Mouse (Mus musculus) right cerebral cortex, postnatal 25 days (tissue): ENCODE measurements around the gene Xntrpc.
A peak's percentile ranks its signal among the peaks of the same experiment; 100 is the strongest.

ENCODE experiments used
- DNase-seq: peaks from one replicate; pipeline ENCODE4 v3.0.0; 2022

Gene Xntrpc

DNA sequence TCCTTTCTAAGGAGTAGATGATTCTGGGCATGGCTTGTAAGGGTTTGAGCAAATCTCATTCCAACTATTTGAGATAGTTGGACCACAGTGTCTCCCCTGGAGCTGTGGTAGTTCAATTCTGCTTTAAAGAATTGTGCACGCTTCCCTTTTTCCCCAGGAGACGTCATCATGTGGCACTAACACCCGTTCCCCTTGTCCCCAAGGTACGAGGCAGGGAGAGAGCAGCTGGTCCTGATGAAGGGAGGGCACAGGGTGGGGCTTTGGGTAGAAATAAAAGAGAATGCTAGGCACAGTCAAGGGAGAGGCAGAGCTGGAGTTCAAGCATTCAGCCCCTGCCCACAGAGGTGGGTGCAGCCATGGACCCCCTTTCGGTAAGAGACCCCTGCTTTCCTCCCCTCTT, 17.3 kb downstream of the Xntrpc start, which contains the start of gene Trpc2:
Gene Trpc2, plus strand, starts transcription at position 301 of the 400 bp plus-strand sequence.
- no peak for DNase-seq

DNA sequence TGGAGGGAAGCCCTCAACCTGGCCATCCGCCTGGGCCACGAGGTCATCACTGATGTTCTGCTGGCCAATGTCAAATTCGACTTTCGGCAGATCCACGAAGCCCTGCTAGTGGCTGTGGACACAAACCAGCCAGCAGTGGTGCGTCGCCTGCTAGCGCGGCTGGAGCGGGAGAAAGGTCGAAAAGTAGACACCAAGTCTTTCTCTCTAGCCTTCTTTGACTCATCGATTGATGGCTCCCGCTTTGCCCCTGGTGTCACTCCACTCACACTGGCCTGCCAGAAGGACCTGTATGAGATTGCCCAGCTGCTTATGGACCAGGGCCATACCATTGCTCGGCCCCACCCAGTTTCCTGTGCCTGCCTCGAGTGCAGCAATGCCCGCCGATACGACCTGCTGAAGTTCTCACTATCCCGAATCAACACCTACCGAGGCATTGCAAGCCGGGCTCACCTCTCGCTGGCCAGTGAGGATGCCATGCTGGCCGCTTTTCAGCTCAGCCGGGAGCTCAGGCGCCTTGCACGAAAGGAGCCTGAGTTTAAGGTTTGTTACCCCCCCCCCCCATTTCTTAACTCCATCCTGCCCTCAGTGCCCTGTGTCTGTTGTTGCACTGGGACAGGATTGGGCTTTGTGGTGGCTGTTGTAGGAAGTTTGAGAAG, 18.7 kb downstream of the Xntrpc start:
- DNase-seq = no peak

DNA sequence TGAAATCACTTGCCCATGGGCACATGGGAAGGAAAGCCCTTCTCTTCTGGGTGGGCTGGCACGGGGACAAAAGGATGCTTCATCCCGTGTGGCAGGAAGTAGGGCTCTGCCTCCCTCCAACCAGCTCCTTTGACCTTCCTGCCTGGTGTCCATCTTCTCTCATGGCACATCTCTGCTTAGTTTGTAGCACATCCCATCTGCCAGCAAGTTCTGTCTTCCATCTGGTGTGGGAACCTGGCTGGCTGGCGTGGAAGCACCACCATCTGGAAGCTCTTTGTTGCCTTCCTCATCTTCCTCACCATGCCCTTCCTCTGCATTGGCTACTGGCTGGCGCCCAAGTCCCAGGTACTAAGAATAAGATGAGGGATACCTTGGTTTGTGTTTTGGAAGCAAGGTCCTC, 21.8 kb downstream of the Xntrpc start:
- peak; percentile 25 for DNase-seq

DNA sequence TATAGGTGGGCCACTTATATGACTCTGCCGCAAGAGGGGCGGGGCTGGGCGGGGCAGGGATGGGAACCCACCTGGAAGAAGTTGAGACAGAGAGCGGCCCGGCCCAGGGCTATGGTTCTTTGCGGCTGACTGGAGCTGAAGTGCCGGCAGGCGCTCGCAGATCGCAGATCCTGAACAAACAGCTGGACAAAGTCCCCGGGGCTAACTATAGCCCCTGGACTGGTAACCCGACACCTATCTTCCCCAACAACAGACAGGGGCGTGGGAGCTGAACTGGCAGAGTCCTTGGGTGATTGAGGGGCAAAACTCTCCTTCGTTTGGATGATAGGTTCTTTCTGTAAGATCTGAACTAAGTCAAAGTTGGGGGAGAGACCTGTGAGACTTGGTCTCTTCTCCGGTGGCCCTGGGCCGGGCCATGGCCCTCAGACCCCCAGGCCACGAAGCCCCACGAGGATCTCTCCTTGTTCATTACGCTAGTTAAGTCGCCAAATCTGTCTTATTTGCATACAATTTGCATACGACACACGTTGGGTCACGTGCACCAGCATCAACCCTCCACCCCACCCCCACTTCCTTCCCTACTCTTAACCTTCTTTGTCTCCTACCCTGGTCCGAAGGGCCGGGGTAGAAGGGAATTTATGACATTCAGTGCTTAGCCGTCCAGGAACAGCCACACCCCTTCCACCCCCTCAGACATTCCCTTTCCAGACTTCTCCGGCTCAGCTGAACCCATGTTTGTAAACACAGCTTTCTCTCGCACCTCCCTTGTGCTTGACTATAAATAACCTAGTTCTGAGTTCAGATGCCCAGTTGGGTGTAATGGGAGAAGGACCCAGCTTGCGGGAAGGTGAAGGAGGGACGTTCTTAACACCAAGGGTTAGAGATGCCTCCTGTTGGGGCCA, 34.5 kb downstream of the Xntrpc start:
- DNase-seq = no peak

DNA sequence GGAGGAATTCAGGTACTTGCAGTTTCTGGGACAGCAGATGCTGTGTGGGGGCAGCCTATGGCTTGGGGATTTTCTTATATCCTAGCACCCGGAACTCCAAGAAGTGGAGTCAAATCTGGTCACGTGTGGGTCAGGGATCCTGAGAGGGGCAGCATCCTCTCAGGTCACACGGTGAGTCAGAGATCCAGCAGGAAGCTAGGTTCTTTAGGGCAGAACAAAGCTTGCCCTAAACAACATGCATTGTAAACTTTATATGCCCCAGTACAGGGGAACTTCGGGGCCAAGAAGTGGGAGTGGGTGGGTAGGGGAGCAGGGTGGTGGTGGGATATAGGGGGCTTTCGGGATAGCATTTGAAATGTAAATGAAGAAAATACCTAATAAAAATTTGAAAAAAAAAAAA, 35.4 kb downstream of the Xntrpc start:
- DNase-seq = no peak

DNA sequence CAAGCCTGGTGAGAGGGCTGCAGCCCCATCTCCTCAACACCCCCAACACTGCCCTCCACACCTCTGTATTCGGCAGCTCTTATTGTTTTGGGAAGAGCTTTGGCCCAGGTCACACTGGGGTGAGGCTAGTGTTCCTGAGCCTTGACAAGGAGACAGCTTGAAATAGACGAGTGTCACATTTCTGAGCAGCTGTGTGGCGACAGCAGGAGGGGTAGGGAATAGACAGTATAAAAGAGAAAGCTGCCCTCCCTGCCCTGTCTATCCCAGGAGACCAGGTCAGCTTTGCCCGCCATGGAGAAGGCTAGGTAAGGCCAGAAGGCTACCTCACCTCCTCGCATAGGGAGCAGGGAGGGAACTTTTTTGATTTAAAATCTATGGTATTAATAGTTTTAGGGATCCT, 36.0 kb downstream of the Xntrpc start, which contains the start of gene Art1:
Gene Art1, plus strand, starts transcription at position 257 of the 400 bp plus-strand sequence.
- no peak for DNase-seq

DNA sequence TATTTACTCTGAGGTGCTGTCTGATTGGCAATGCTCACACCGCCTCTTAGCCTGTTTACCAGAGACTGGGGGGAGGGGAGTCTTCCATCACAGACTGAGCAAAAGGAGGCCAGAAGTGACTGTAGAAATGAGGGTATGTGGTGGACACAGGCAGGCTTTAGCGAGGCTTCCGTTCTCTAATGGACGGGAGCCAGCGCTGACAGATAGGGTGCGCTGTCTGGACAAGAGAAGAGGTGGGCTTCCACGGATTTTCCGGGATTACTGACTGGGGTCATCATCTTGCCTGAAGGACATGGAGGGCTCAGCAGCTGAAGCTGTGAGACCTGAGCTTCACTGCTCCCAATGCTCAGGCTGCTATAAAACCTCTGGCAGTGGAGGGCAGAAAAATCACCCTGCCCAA, 36.7 kb downstream of the Xntrpc start:
- no peak for DNase-seq

DNA sequence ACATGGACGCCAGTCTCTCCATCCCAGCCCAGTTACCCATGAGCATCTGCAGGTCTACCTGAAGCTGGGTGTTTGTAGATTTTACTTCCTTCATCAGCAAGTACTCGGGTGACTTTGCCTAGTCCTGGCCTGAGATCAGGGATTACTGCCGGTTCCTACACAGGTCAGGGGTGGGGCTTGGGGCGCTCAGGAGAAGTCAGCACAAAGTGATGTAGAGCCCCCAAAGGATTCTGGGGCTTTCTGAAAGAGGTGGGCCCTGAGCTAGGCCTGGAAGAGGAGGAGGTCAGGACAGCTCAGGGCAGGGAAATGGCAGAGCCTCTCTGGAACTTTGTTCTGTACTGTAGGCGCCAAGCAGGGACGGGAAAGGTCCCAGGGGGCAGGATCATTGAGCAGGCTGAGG, 37.2 kb downstream of the Xntrpc start:
- DNase-seq = no peak

DNA sequence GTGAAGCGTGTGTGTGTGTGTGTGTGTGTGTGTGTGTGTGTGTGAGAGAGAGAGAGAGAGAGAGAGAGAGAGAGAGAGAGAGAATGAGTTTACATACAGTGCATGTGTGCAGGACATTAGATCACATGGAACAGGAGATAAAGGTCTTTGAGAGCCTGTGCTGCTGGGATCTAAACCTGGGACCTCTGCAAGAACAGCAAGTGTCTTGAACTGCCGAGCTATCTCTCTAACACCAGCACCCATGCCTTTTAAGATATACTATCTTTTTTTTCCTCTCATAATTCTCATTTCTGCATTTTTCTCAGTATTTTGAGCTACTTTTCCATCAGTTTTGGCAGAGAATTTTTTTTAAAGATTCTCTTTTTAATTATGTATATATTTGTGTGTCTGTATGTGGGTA, 38.0 kb downstream of the Xntrpc start:
- DNase-seq = no peak

DNA sequence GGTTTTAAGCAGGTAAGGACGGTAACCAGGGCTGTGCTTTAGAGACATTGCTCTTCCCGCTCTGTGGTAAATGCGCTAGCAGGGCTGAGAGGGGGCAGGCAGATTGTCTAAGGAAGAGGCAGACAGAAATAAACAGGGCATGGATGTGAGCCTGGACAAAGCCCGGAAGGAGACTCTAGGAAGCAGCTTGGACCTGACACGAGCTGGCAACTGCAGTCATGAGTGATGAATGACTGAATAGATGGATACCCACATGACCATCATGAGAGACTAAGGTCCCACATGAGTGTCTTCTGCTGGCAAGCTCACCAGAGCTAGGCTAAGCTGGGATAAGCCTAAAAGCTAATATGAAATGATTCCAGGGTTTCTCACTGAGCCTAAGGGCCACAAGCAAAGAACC, 38.6 kb downstream of the Xntrpc start:
- no peak for DNase-seq

DNA sequence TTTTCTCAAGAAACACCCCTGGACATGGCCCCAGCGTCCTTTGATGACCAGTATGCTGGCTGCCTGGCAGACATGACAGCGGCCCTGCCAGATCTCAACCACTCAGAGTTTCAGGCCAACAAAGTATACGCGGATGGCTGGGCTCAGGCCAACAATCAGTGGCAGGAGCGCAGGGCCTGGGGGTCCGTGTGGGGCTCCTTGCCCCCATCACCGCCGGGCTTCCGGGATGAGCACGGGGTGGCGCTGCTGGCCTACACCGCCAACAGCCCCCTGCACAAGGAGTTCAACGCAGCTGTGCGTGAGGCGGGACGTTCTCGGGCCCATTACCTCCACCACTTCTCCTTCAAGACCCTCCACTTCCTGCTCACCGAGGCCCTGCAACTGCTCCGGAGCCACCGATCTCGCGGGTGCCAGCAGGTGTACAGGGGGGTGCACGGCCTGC, 41.2 kb downstream of the Xntrpc start:
- DNase-seq = no peak

DNA sequence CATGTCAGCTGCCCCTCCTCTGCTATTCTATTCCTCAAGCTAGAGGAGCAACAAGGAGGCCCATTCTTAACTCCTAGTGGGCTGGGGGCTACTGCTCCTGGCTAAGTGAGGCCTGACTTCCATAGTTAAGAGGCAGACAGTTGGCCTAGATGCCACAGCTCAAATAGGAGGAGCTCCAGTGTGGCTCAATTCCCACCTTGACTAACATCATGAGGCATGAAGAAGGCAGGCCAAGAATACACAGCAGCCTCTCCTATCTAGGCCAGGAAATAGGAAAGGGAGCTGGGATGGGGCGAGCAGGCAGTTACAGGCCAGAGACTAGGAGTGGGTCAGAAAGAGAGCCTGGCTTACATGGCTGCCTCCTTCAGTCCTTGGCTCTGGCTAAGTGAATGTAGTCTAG, 42.7 kb downstream of the Xntrpc start:
- DNase-seq = no peak

DNA sequence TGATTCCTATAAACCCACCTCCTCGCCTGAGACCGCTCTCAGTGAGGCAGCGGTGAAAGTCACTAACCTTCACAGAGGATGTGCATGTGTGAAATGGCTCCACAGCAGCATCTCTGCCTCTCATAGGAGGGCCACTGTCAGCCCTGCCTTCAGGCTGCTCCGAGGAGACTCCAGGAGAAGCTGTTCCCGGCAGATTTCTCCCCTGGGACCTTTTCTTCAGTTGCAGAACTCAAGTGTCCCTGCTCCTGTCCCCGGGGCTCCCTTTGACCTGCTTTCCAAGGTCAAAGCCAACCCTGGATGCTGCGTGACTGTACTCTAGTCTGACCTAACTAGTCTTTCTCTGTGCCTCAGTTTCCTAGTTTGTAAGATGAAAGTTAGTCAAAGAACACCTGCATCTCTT, 43.7 kb downstream of the Xntrpc start, which contains the start of gene Art5:
Gene Art5, minus strand, starts transcription at position 319 of the 400 bp plus-strand sequence.
- DNase-seq = no peak

DNA sequence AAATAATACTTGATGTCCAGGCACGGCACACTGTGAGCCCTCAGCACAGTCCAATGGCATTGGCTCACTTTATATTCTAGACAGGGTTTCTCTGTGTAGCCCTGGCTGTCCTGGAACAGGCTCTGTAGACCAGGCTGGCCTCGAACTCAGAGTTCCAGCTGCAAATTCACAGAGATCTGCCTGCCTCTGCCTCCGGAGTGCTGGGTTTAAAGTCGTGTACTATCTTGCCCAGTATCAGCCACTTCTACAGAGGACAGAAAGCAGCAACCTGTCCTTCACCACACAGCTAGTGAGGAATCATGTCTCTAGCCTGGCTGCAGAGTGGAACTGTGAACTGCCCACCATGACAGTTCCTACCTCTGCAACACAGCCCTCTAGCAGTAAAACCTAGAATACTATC, 44.2 kb downstream of the Xntrpc start:
- DNase-seq = no peak

DNA sequence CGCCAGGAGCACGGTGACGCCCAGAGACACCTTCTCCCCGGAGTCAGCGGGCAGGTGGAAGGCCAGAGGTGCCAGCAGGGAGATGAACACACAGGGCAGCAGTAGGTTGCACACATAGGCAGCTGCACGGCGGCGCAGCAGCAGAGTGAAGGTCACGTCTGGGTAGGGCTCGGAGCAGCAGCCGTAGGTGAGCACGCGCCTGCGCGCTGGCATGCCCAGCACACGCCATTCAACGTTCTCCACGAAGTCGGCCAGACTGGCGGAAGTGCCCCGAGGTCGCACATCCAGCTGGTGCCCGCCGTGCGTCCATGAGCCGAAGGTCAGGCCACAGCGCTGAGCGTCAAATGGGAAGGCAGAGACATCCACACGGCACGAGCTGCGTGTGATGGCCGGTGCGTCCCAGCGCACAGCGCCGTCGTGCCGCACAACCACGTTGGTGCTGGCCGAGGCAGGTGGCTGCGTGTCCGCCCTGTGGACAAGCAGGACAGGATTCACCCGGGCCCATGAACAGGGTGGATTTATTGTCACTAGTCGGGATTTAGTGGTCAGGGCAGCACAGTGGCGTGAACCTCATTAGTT, 47.7 kb downstream of the Xntrpc start:
- no peak for DNase-seq

DNA sequence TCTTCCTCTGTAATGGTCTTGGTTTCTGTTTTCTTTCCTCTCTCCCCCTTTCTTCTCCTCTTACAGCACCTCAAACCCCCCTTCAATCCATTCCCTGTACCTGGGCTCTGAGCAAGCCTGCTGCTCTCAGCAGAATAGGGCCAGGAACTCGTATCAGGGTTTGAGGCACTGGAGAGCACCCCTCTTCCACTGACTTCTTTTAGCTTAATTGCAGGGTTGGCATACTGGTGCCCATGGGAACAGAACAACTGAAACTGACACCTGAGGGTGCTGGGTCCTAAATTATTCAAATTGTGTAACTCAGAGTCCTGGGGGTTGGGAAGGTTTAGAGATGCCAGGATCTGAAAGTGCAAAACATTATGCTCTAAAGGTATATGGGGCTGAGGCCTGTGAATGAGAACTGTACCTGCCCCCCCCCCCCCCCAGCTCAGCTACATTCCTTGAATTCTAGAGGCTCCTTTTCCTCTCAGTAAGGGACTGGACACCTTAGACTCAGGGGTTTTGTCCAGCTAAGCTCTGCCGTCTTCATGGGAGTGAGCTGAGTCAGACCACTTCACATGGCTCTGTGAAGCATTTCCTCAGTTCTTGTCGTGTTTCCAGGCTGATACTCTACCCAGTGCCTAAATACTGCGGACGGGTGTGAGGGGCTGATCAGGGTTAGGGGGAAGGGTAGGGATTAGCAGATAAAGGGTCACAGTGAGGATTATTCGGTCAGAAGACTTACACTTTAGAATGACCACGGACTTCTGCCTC, 51.2 kb downstream of the Xntrpc start, which contains the start of gene Chrna10:
Gene Chrna10, minus strand, starts transcription at position 250 of the 753 bp plus-strand sequence.
- DNase-seq = no peak

DNA sequence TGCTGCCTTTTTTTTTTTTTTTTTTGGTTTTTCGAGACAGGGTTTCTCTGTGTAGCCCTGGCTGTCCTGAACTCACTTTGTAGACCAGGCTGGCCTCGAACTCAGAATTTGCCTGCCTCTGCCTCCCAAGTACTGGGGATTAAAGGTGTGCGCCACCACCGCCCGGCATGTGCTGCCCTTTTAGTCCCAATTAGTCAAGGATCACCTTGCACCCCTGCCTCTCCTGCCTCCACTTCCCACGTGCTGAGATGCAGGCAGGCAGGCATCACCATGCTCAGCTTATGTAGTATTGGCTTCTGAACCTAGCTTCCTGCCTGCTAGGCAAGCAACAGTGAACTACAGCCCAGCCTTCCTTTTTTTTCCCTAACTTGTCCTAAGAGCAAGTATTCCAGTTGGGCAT, 51.9 kb downstream of the Xntrpc start:
- no peak for DNase-seq

DNA sequence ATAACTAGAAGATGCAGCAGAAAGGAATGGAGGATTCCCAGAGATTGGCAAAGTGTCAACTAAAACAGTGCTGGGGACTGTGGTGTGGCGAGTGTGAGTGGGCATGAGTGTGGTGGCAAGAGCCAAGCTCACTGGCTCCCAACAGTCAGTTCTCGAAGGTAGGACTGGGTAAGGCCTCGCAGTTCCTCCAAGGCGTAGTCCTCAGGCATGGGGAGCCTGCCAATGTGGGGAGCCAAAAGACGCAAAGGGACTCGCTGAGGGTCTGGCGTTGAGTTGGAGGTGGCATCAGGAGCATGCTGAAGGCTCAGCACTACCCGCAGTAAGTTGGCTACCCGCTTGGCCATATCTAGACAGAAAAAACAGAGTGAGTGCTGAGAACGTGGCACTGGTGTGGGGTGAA, 54.8 kb downstream of the Xntrpc start:
- no peak for DNase-seq

DNA sequence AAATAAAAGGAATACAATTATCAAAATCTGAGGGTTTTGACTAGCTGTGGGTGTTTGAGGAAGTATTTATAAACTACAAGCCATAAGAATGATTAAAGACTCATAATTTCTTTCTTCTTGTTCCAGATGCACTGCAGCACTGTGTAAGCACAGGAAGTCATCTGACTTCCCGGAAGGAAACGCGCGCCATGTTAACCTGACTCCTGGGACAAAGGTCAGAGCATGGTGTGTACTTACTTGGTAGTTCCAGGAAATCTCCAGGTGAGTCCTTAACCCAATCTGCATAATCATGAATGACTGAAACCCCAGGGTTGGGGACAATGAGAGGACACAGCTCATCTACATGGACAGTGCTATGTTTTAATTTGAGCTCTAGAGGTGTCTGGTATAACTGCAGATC, 66.9 kb downstream of the Xntrpc start:
- no peak for DNase-seq

DNA sequence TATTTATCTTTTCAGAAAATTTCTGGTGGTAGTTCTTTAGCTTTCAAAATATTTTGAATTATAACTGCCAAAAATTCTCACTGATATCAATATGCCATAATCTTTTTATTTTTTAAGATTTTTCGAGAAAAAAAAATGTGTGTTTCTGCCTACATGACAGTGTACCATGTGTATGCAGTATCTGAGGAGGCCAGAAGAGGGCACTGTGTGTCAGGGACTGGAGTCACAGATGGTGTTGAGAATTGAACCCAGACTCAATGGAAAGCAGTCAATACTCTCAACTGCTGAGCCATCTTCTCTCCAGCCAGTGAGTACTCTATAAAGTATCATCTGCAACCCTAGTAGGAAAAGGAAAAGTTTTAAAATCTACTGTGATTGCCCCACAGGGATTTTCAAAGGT, 72.0 kb downstream of the Xntrpc start:
- no peak for DNase-seq

DNA sequence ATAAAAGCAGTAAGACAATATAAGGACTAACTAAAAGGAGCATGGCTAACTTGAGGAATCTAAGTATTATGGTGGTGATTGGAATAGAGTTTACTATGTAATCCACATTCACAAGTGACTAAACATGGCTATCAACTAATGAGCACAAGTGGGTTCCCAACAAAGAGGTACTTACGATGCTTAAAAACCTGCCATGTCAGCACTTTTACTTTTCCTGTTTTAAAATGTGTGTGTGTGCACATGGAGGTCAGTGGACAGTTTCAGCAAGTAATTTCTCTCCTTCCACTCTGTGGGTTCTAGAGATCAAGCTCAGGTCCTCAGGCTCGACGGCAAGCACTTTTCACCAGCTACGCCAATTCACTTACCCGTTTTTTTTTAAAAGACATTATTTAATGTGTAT, 72.4 kb downstream of the Xntrpc start:
- DNase-seq = no peak
